Mouse (Mus musculus) fat pad, adult 2 months (tissue): Measurements from ENCODE around the gene Kcnk3.

Experiments
- DNase-seq: peaks from one replicate; pipeline ENCODE4 v3.0.0-alpha.2; 2011; ENCODE audit warnings: low read depth, low spot score; ENCODE audit errors: extremely low read depth

Gene Kcnk3

DNA sequence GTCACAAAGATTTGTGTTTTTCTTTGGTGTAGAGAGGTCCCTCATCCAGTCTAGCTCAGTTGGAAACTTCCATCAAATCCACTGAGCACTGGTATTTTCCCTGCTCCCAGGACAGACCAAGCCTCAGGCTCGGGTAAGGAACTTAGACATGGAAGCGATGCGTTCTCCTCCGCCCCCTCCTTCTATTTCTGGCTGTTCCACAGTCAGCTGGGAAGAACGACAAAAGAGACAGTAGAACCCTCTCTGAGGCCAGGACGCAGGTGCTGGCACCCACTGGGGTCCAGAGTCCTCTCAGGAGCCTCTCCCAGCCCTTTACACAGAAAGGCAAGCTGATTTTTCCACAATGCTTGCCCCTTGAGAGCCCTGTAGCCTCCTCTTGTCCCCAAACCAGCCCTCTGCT, 42.4 kb downstream of the Kcnk3 start:
- DNase-seq = no peak

GRCm38 (mm10) chr5:30632134-30632533, 44.2 kb downstream of the Kcnk3 start:
- no peak for DNase-seq

- no peak for DNase-seq
These were observed 49.0 kb downstream of the Kcnk3 start for GRCm38 (mm10) chr5:30636994-30637393.

- DNase-seq = no peak
These were observed 50.1 kb downstream of the Kcnk3 start for GRCm38 (mm10) chr5:30638041-30638440.

DNA sequence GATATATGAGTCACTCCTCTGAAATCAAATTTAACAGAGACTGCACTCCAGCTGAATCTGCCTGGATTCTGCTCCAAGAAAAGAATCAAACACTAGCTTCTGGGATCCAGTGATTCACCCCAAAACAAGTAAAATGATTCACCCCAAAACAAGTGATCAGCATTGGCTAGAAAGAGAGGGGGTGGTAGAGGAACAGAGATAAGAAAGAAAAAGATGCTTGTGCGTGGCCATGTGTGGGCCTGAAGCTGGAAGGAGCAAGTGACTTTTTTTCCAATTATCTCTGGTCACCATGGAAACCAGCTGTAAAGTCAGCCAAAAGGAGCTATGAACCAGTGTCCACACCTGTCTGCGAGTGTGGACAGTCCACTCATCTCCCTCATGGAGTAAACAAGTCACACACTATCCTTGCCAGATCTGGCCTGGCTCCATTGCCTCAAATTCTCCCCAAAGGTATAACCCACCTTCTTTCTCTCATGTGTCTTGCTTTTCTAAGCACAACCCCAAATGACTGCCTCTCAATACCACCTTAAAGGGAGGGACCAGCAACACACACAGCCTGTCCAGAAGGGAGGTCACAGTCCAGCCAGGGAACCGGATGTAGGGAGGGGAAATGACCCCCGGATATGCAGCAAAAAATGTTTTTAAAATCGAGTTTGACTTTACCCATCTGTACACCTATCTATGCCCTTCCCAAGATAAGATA, 55.7 kb downstream of the Kcnk3 start:
- DNase-seq = no peak

DNA sequence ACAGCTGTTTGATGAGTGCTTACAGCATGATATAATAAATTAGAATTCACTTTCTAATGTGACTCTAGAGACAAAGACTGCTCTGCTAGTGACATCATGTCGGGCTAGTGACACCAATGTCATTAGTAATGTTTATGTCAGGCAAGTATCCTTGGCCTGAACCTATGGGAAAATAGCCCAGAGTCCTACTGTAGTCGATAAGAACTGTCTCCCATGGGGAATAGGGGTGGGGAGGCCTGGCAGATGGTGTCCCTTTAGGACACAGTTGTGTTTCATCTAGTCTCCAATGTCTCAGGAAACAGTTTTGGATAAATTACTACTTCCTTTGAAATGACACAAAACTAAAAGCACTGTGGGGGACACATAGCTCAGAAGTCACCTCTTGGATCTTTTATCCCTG, 58.1 kb downstream of the Kcnk3 start:
- DNase-seq = no peak

DNA sequence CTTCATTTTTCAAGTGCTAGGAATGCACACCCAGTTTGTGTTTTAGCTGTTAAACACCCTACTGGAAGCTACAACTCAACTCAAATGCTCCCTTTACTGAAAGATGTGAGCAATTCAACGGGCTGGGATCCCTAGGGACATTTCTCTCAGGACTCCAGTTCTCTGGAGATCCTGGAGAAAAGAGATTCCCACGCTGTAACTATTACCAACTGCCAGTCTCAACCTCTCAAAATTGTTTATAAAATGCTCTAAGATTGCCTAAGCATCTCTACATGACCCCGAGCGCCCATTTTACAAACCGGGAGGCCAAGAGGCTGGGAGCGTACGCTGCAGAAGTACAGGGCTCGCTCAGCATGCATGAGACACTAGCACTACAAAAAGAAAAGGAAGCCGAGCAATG, 59.4 kb downstream of the Kcnk3 start:
- DNase-seq = no peak

DNA sequence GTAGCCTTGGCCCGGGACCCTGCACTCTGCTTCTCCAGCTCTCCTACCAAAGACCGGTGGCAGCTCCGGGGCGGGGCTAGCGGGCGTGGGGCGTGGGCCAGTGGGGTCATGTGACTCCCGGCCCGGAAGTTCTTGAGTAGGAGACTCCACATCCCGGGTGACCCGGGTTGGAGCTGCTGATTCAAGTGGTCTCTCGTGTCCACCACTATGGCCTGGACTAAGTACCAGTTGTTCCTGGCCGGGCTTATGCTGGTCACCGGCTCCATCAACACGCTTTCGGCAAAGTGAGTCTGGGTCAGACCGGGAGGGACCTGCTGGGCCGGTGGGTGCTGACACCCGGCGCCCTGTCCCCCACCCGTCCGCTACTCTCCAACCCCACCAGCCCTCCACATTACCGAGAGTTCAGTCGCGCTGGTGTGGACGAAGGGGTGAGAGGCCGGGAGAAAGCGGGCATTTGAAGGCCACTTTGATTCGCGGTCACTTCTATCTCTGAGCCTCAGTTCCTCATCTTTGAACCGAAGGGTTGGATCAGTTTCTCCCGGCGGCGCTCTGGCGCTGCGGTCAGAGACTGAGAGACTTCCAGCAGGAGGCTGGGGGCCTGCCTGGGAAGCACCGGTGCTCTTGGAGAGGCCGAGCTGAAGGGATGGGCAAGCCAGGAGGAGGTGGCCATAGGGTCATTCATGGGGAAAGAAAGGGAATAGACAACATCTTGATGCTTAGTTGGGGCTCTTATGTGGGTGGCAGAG, 60.0 kb downstream of the Kcnk3 start, which contains the start of gene Slc35f6:
Gene Slc35f6 (plus strand): TSS at position 119 of the 746 bp plus-strand sequence.
- no peak for DNase-seq

GRCm38 (mm10) chr5:30649558-30649957, 61.6 kb downstream of the Kcnk3 start:
- no peak for DNase-seq

DNA sequence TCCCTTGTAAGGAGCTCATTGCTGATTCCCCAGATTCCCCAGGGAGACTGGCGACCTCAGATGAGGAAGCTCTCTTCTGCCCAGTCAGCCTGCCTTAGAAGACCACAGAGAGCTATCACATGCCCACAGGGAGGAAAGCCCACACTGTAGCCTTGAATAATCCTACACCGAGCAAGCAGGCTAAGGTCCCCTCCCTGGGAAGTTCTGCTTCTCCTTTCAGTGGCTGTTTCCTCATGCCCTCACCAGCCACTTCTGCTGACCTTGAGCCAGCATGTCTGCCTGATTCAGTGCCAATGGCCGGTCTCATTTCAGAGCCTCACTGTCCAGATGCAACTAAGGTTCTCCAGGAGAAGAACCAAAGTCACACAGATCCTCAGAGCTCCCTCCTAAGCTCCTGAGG, 62.8 kb downstream of the Kcnk3 start:
- DNase-seq = no peak

- no peak for DNase-seq
These were observed 63.6 kb downstream of the Kcnk3 start for GRCm38 (mm10) chr5:30651554-30651953.

DNA sequence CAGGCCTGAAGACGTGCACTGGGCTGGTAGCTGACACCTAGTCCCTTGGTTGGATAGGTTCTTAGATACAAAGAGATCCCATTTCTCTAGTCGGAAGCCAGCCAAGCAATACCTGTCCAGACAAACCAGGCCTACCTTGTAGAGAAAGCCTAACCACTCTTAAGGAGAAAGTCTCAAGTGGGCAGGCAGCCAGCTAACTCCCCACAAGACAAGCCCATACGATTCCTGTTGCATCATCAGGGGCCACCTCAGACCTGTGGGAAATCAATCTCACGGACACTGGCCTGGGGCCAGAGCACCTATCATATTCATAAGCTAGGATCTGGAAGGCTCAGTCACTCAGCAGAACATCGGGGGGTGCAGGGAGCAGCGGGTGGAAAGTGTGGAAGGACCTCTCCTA, 65.3 kb downstream of the Kcnk3 start:
- peak; percentile 88 for DNase-seq

- no peak for DNase-seq
These were observed 67.1 kb downstream of the Kcnk3 start for GRCm38 (mm10) chr5:30655042-30655441.

- no peak for DNase-seq
These were observed 67.7 kb downstream of the Kcnk3 start for GRCm38 (mm10) chr5:30655526-30656195.

DNA sequence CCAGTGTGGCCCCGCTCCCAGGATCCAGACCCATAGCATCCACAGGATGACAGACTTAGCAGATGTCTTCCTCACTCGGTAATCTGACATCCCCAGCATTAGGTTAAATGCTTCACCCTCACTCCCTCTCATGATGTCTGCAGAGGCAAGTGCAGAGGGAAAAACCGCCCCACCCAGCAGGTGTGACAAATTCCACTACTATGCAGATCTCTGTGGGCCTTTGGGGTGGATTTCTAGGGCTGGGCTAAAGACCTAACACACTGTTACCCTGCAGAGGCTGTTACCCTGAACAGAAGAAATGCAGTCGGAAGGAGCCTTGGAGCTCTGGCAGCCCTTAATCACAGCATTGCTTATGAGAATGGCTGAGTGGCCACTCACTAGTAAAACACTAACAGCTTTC, 71.1 kb downstream of the Kcnk3 start:
- no peak for DNase-seq

GRCm38 (mm10) chr5:30660278-30660677, 72.3 kb downstream of the Kcnk3 start:
- DNase-seq = no peak

- no peak for DNase-seq
These were observed 72.8 kb downstream of the Kcnk3 start for GRCm38 (mm10) chr5:30660813-30661212.

GRCm38 (mm10) chr5:30665360-30665759, 77.4 kb downstream of the Kcnk3 start:
- DNase-seq = no peak

DNA sequence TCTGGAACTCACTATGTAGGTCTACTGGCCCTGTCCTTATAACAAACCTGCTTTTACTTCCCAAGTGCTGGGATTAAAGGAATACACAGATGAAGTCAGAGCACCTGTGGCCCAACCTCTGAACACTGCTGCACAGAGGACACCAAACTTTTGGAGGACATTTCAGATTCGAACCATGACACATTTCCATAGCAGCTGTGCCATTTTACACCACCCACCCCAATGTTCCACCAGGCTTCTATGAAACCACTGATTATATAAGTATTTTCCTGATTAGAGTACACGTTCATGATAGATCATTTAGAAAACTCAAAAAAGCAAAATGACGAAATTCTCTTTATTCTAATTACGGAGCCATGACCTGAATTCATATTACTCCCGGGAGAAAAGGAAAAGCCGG, 78.0 kb downstream of the Kcnk3 start:
- no peak for DNase-seq

- peak; percentile 94 for DNase-seq
These were observed 78.6 kb downstream of the Kcnk3 start, which contains the start of gene Cenpa for GRCm38 (mm10) chr5:30666391-30667195. TSS of gene Cenpa (plus strand) at chr5:30666777.

DNA sequence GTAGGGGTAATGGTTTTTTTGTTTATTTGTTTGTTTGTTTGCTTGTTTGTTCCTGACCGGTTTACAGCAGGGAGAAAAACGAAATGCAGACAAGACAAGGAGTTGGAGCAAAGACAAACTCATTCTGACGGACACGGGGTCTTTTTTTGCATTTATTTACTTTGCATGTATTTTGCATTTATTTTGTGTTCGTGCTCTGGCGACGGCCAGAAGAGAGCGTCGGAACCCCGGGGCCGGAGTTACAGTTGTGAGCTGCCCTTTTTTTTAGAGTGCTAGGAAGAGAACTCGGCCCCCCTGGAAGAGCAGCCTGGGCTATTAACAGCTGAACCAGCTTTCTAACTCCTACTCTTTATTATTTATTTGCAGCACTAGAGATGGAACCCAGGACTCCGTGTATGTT, 79.2 kb downstream of the Kcnk3 start:
- no peak for DNase-seq
